Mouse (Mus musculus) layer of hippocampus, postnatal 10 days (tissue): ENCODE results near the gene Mob3b. TPM values are rescaled to one million over a fixed set of nuclear protein-coding genes. Genes with fewer than 3 reads are reported as not detected.
"Not testable (repeated sequence)": the region's sequence is repeated elsewhere in the genome, so short reads cannot be mapped to it uniquely, and the experiment has no call there.

Experiments used
- DNase-seq, 2 experiments: peaks; one replicate each; pipeline ENCODE4 v3.0.0; 2021; ENCODE audit warnings: low spot score in 2 of 2
- total RNA-seq, 2 experiments: library from RNA; stranded (reverse); gene quantifications; 2 replicates each; pipeline ENCODE4 v1.2.3; 2021

Mob3b gene
- total RNA-seq, 2 experiments from 2014 or later = 4.4 to 6.1 TPM

DNA sequence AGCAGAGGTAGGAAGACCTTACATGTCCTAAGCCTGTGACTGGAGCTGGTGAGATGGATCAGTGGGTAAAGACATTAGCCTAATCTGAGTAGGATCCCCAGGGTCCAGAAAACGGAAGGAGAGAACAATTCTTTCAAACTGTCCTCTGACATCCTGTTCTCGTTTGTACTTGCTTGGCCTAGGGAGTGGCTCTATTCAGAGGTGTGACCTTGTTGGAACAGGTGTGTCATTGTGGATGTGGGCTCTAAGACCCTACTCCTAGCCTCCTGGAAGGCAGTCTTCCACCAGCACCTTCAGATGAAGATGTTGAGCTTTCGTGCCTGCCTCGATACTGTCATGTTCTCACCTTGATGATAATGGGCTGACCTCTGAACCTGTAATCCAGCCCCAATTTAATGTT is 251.1 kb downstream of the Mob3b start:
- DNase-seq = no peak

DNA sequence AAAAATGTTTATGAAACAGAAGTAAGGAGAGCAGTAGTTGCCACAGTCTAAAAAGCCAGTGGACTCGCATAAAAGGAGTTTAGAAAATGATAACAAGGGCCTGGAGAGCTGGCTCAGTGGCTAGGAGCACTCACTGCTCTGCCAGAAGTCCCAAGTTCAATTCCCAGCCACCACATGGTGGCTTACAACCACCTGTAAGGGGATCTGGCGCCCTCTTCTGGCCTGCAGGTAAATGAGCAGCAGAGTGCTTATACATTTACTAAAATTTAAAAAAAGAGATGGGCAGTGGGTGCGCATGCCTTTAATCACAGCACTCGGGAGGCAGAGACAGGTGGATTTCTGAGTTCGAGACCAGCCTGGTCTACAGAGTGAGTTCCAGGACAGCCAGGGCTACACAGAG is 251.9 kb downstream of the Mob3b start:
- no peak for DNase-seq

DNA sequence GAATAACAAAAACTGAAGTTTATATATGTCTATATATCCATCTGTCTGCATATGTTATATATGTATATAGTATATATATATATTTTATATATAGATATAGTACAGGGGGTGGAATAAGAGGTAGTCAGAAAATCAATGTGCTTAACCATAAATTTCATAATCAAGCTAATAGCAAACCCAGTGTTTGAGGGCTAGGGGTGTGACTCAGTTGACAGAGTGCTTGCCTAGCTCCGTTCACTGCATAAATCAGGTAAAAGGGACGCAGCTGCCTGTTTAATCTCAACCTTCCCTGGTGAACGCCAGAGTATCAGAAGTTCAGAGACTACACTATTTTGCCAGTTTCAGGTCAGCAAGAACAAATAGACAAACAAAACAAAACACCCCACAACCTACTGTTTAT is 255.7 kb downstream of the Mob3b start:
- not testable (repeated sequence) for DNase-seq

DNA sequence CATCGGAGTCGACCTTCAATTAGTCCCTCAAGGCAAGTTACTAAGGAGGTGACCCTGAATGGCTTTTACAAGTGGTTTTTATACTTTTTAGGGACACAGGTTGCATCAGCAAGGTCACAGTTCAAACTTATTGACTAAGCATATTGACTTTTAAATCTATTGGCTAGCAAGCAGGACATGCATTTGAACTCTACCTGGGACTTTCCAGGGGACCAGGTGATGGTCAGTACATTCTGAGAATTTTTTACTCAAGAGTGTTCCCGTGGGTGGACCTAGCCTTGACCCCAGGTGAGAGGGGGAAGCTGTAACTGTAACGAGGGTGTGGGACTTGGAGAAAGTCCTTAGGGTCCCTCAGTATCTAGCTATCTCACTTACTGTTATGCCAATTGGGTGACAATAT is 256.1 kb downstream of the Mob3b start:
- DNase-seq = no peak

DNA sequence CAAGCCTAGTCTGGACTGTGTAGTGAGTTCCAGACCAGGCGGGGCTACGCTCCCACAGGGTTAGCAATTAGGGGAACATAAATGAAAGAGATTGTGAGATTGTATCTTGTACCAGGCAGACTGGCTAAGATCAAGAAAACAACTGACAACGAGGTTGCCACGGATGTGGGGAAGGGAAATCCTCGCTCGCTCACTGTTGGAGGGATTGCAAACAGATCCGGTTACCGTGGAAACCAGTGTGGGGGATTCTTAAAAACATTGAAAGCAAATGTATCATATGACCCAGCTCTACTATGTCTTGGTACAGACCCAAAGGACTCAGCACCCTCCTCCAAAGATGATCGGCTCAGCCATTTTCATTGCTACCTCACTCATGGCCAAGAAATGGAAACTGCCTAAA is 257.1 kb downstream of the Mob3b start:
- DNase-seq = peak; percentile 17 to 39

GRCm38 (mm10) chr4:34899322-34899721 is 258.0 kb downstream of the Mob3b start:
- DNase-seq = no peak

Other genes with a start within 250 kb of the Mob3b start
- not detected for gene Ifnk, start 5.4 kb downstream of the Mob3b start, total RNA-seq
- gene C9orf72, start 68.7 kb upstream of the Mob3b start, total RNA-seq = 10 to 100 TPM; 42.5 to 46.3 TPM